Mouse (Mus musculus) heart, embryonic 10.5 days (tissue): Measurements from ENCODE around the gene Rcc1l. TPM values are rescaled to one million over a fixed set of nuclear protein-coding genes. Genes with fewer than 3 reads are reported as not detected.

Experiments used
- DNase-seq: peaks from one replicate; pipeline ENCODE4 v3.0.0-alpha.2; 2017; ENCODE audit warnings: low spot score
- H3K27ac ChIP-seq: fragments of 300-500 bp; sonication (generic); 2 replicates; pipeline ENCODE4 v1.5.1; 2016; ENCODE audit warnings: mild to moderate bottlenecking
- H3K27me3 ChIP-seq: fragments of 300-500 bp; sonication (generic); 2 replicates; pipeline ENCODE4 v1.6.1; 2016; ENCODE audit warnings: mild to moderate bottlenecking; ENCODE audit not compliant: poor library complexity, insufficient read depth, severe bottlenecking
- H3K36me3 ChIP-seq: fragments of 300-500 bp; sonication (generic); 2 replicates; pipeline ENCODE4 v1.6.1; 2016; ENCODE audit warnings: mild to moderate bottlenecking, moderate library complexity
- H3K4me1 ChIP-seq: fragments of 300-500 bp; sonication (generic); 2 replicates; pipeline ENCODE4 v1.6.1; 2016; ENCODE audit warnings: mild to moderate bottlenecking
- H3K4me3 ChIP-seq: fragments of 300-500 bp; sonication (generic); 2 replicates; pipeline ENCODE4 v1.5.1; 2016; ENCODE audit warnings: mild to moderate bottlenecking, moderate library complexity
- H3K9me3 ChIP-seq: fragments of 300-500 bp; sonication (generic); 2 replicates; pipeline ENCODE4 v1.6.1; 2016; ENCODE audit warnings: mild to moderate bottlenecking, moderate library complexity
- WGBS: fragments of 180-500 bp; shearing (Covaris S2); methylation state at CpG from one replicate; pipeline ENCODE4 v1.1.7; 2016; 5-methylcytosine and 5-hydroxymethylcytosine counted together
- polyA plus RNA-seq: library from polyadenylated mRNA; unstranded; fragments of >200 nt; fragmentation: Nextera tagmentation; extraction: Ambion mirVana; gene quantifications from 2 replicates; pipeline ENCODE4 v1.2.1, GENCODE M21; 2016

Rcc1l gene
- polyA plus RNA-seq, 1 experiment from 2014 or later: 36.7 TPM

- WGBS: 87% methylated on average over 5 of the region's 5 CpGs
- Histone ChIP-seq H3K36me3 (peaks cover 85% of the 10 kb centered on the region), H3K27ac (no peak overlapping the region)
Measured at GRCm38 (mm10) chr5:134164688-134165087, 11.9 kb downstream of the Rcc1l start.

GRCm38 (mm10) chr5:134155916-134156466 is 20.6 kb downstream of the Rcc1l start:
- H3K4me3 ChIP-seq: no peak overlapping the region
- H3K27me3 ChIP-seq: no peaks in the 10 kb centered on the region
- no peak for DNase-seq
- peaks cover 90% of the 10 kb centered on the region for H3K36me3 ChIP-seq
- H3K9me3 ChIP-seq: no peaks in the 10 kb centered on the region
- H3K27ac ChIP-seq: no peak overlapping the region
- 76% methylated on average over 7 of the region's 7 CpGs for WGBS
- 0 out of 2 replicates have a peak, but pooled peaks cover 3% of the 10 kb centered on the region for H3K4me1 ChIP-seq

More at GRCm38 (mm10) chr5:134164688-134165087, 11.9 kb downstream of the Rcc1l start:
- H3K4me3 ChIP-seq: no peak overlapping the region
- no peak for DNase-seq
- H3K4me1 ChIP-seq: no peaks in the 10 kb centered on the region; the same call in 1 of the 2 replicates
- no peaks in the 10 kb centered on the region for H3K9me3 ChIP-seq
- H3K27me3 ChIP-seq: no peaks in the 10 kb centered on the region

GRCm38 (mm10) chr5:134151895-134152294 is 24.7 kb downstream of the Rcc1l start:
- no peak for DNase-seq
- 86% methylated on average over 11 of the region's 11 CpGs for WGBS
- Histone ChIP-seq H3K27ac (no peak overlapping the region), H3K4me1 (peaks cover 10% of the 10 kb centered on the region; the same call in 1 of the 2 replicates), H3K36me3 (peaks cover 90% of the 10 kb centered on the region), H3K27me3 (no peaks in the 10 kb centered on the region), H3K4me3 (no peak overlapping the region), H3K9me3 (no peaks in the 10 kb centered on the region)

GRCm38 (mm10) chr5:134148153-134148552 is 28.4 kb downstream of the Rcc1l start:
- Histone ChIP-seq H3K27ac (no peak overlapping the region), H3K9me3 (no peaks in the 10 kb centered on the region), H3K4me1 (peaks cover 7% of the 10 kb centered on the region; the same call in 1 of the 2 replicates), H3K36me3 (peaks cover 68% of the 10 kb centered on the region), H3K27me3 (no peaks in the 10 kb centered on the region), H3K4me3 (no peak overlapping the region)
- no peak for DNase-seq
- 86% methylated on average over 4 of the region's 4 CpGs for WGBS

- WGBS: 72% methylated on average over 10 of the region's 10 CpGs
- H3K36me3 ChIP-seq: peaks cover 68% of the 10 kb centered on the region
- 0 out of 2 replicates have a peak, but pooled peaks cover 3% of the 10 kb centered on the region for H3K9me3 ChIP-seq
- DNase-seq: no peak
- H3K27me3 ChIP-seq: no peaks in the 10 kb centered on the region
- H3K27ac ChIP-seq: no peak overlapping the region
- H3K4me3 ChIP-seq: no peak overlapping the region
- H3K4me1 ChIP-seq: peaks cover 15% of the 10 kb centered on the region
Measured at GRCm38 (mm10) chr5:134147194-134147753, 29.3 kb downstream of the Rcc1l start.

- no peak for DNase-seq
- Histone ChIP-seq H3K27me3 (no peaks in the 10 kb centered on the region), H3K4me1 (peaks cover 15% of the 10 kb centered on the region), H3K9me3 (0 out of 2 replicates have a peak, but pooled peaks cover 6% of the 10 kb centered on the region), H3K27ac (no peak overlapping the region), H3K36me3 (peaks cover 54% of the 10 kb centered on the region), H3K4me3 (no peak overlapping the region)
- WGBS: 92% methylated on average over 8 of the region's 8 CpGs
Measured at GRCm38 (mm10) chr5:134144986-134145385, 31.6 kb downstream of the Rcc1l start.

- no peak for DNase-seq
- peaks cover 42% of the 10 kb centered on the region for H3K36me3 ChIP-seq
- 0 out of 2 replicates have a peak, but pooled peaks cover 6% of the 10 kb centered on the region for H3K9me3 ChIP-seq
- H3K4me1 ChIP-seq: peaks cover 12% of the 10 kb centered on the region
- no peaks in the 10 kb centered on the region for H3K27me3 ChIP-seq
- no peak overlapping the region for H3K27ac ChIP-seq
- 66% methylated on average over 11 of the region's 11 CpGs for WGBS
- H3K4me3 ChIP-seq: no peak overlapping the region
Measured at GRCm38 (mm10) chr5:134142381-134142780, 34.2 kb downstream of the Rcc1l start.

GRCm38 (mm10) chr5:134141236-134141635 is 35.3 kb downstream of the Rcc1l start:
- DNase-seq: no peak
- no peaks in the 10 kb centered on the region for H3K27me3 ChIP-seq
- 0 out of 2 replicates have a peak, but pooled peaks cover 6% of the 10 kb centered on the region for H3K9me3 ChIP-seq
- H3K4me1 ChIP-seq: peaks cover 8% of the 10 kb centered on the region; the same call in 1 of the 2 replicates
- no peak overlapping the region for H3K27ac ChIP-seq
- H3K4me3 ChIP-seq: no peak overlapping the region
- H3K36me3 ChIP-seq: peaks cover 47% of the 10 kb centered on the region
- 64% methylated on average over 7 of the region's 7 CpGs for WGBS

- Histone ChIP-seq H3K4me1 (peaks cover 8% of the 10 kb centered on the region), H3K9me3 (0 out of 2 replicates have a peak, but pooled peaks cover 6% of the 10 kb centered on the region), H3K4me3 (no peak overlapping the region), H3K27me3 (no peaks in the 10 kb centered on the region), H3K36me3 (peaks cover 55% of the 10 kb centered on the region), H3K27ac (no peak overlapping the region)
- WGBS: 87% methylated on average over 6 of the region's 6 CpGs
- no peak for DNase-seq
Measured at GRCm38 (mm10) chr5:134139429-134139828, 37.1 kb downstream of the Rcc1l start.

- Histone ChIP-seq H3K4me1 (peaks cover 6% of the 10 kb centered on the region), H3K27ac (no peak overlapping the region), H3K27me3 (no peaks in the 10 kb centered on the region), H3K4me3 (no peak overlapping the region), H3K9me3 (0 out of 2 replicates have a peak, but pooled peaks cover 6% of the 10 kb centered on the region), H3K36me3 (peaks cover 62% of the 10 kb centered on the region)
- 87% methylated on average over 5 of the region's 5 CpGs for WGBS
- no peak for DNase-seq
Measured at GRCm38 (mm10) chr5:134137933-134138332, 38.6 kb downstream of the Rcc1l start.

GRCm38 (mm10) chr5:134136022-134136421 is 40.6 kb downstream of the Rcc1l start:
- DNase-seq: no peak
- Histone ChIP-seq H3K36me3 (peaks cover 54% of the 10 kb centered on the region), H3K27ac (no peak overlapping the region)

GRCm38 (mm10) chr5:134131586-134131985 is 45.0 kb downstream of the Rcc1l start:
- Histone ChIP-seq H3K27ac (no peak overlapping the region), H3K4me1 (no peaks in the 10 kb centered on the region; the same call in 1 of the 2 replicates), H3K27me3 (no peaks in the 10 kb centered on the region), H3K36me3 (peaks cover 50% of the 10 kb centered on the region), H3K4me3 (no peak overlapping the region), H3K9me3 (no peaks in the 10 kb centered on the region)
- DNase-seq: no peak
- 66% methylated on average over 4 of the region's 4 CpGs for WGBS

More at GRCm38 (mm10) chr5:134136022-134136421, 40.6 kb downstream of the Rcc1l start:
- H3K4me3 ChIP-seq: no peak overlapping the region
- H3K9me3 ChIP-seq: no peaks in the 10 kb centered on the region
- WGBS: 92% methylated on average over 12 of the region's 12 CpGs
- no peaks in the 10 kb centered on the region; the same call in 1 of the 2 replicates for H3K4me1 ChIP-seq
- H3K27me3 ChIP-seq: no peaks in the 10 kb centered on the region

- H3K27me3 ChIP-seq: no peaks in the 10 kb centered on the region
- peaks cover 24% of the 10 kb centered on the region for H3K36me3 ChIP-seq
- no peak overlapping the region for H3K4me3 ChIP-seq
- H3K9me3 ChIP-seq: no peaks in the 10 kb centered on the region
- no peak for DNase-seq
- 83% methylated on average over 2 of the region's 2 CpGs for WGBS
- no peak overlapping the region for H3K27ac ChIP-seq
- H3K4me1 ChIP-seq: peaks cover 27% of the 10 kb centered on the region
Measured at GRCm38 (mm10) chr5:134126232-134126631, 50.3 kb downstream of the Rcc1l start.
